Mouse (Mus musculus) cerebellum, adult 2 months (tissue): ENCODE results near the gene Tiprl.

Source experiments
- CTCF ChIP-seq: fragments of 200-500 bp; IDR thresholded peaks from 2 replicates; pipeline ENCODE4 v1.5.1; 2011; ENCODE audit warnings: low read depth, mild to moderate bottlenecking, control low read depth, low read length, moderate library complexity, borderline replicate concordance; ENCODE audit not compliant: insufficient read depth
- POLR2A ChIP-seq: fragments of 200-500 bp; IDR thresholded peaks from 2 replicates; pipeline ENCODE4 v1.6.1; 2011; ENCODE audit warnings: low read length, control low read depth, borderline replicate concordance; ENCODE audit not compliant: insufficient read depth

DNA sequence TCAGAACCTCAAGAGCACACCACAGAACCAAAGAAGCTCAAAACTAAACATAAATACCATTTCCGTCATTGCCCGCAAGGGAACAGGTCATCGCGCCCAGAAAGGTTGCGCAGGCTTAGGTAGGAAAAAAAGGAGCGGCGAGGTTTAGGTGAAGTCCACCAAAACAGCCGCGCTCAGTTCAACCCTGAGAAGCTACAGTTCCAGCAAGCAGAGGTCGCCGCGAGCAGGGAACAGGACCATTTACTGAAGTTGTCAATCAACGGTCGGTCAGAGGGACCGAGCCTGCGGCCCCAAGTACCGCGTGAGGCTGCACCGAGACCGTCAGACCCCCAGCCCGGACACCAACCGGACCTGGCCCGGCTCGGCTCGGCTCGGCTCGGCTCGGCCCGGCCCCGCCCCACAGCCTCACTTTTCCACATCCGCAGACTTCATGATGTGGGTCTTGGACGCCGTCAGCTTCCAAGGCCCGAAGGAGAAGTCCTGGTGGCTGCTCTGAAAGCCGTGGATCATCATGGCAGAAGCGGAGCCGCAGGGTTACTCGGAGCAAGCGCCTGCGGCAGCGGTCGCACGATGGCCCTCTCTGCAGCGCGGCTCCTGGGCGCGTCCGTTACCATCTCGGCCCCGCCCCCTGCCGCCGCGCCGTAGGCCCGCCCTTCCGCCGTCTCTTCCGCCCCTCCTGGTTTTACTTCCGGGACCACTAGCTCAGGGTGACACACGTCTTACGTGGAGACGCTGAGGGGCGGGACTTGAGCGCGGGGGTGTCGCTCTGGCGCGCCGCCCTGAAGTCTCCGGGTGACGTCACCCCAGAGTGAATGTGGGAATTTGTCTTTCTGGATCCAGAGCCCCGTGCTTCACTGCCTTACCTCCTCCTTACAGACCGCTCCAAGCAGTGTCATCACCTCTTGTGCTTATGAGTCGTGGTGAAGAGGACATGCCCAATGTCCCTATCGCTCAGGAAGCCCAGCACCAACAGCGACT lies at the start of gene Tiprl:
- TF ChIP-seq CTCF: no peak
- peak; percentile 90 for TF ChIP-seq POLR2A
